Mouse (Mus musculus): ENCODE measurements around the gene Zdhhc21. TPM values are rescaled to one million over a fixed set of nuclear protein-coding genes. Genes with fewer than 3 reads are reported as not detected.

Zdhhc21 gene
- polyA plus RNA-seq, 1 experiment from 2014 or later: 3.1 TPM

GRCm38 (mm10) chr4:82884636-82885534 is 25.1 kb upstream of the Zdhhc21 start, which contains the start of gene Cer1:
Gene Cer1 (minus strand): TSS chr4:82885148.
- no peaks in the 10 kb centered on the region for H3K9me3 ChIP-seq (replicated peaks; ENCODE audit: control insufficient read depth, low read length)
- H3K9ac ChIP-seq (ENCODE audit: low read depth, low read length): no peak within 1 kb of the TSS
- WGBS (ENCODE audit: insufficient replicate concordance): 60% methylated on average over 18 of the region's 19 CpGs
- no peaks in the 10 kb centered on the region for H3K4me1 ChIP-seq (ENCODE audit: control insufficient read depth, low read depth, low read length)
- no peak within 1 kb of the TSS for H3K27ac ChIP-seq (ENCODE audit: low read length)
- H3K4me3 ChIP-seq (ENCODE audit: low read depth, low read length): no peak within 1 kb of the TSS
- H3K27me3 ChIP-seq (ENCODE audit: control insufficient read depth, insufficient read depth, low read depth, low read length): no peaks in the 10 kb centered on the region
- H3K36me3 ChIP-seq (ENCODE audit: control insufficient read depth, insufficient read depth): no peaks in the 10 kb centered on the region
- no peak within 1 kb of the TSS for H3K4me2 ChIP-seq (ENCODE audit: low read depth, low read length)
- no peak for ATAC-seq (ENCODE audit: low read depth)

GRCm38 (mm10) chr4:82882500-82882899 is 22.7 kb upstream of the Zdhhc21 start:
- ATAC-seq (ENCODE audit: low read depth): no peak
- H3K27ac ChIP-seq (ENCODE audit: low read length): no peak overlapping the region
- no peak overlapping the region for H3K4me2 ChIP-seq (ENCODE audit: low read depth, low read length)
- WGBS (ENCODE audit: insufficient replicate concordance): 65% methylated on average over 9 of the region's 9 CpGs
- H3K9ac ChIP-seq (ENCODE audit: low read depth, low read length): no peak overlapping the region
- no peaks in the 10 kb centered on the region for H3K9me3 ChIP-seq (replicated peaks; ENCODE audit: control insufficient read depth, low read length)
- H3K4me3 ChIP-seq (ENCODE audit: low read depth, low read length): no peak overlapping the region
- H3K36me3 ChIP-seq (ENCODE audit: control insufficient read depth, insufficient read depth): no peaks in the 10 kb centered on the region
- no peaks in the 10 kb centered on the region for H3K4me1 ChIP-seq (ENCODE audit: control insufficient read depth, low read depth, low read length)
- no peaks in the 10 kb centered on the region for H3K27me3 ChIP-seq (ENCODE audit: control insufficient read depth, insufficient read depth, low read depth, low read length)

GRCm38 (mm10) chr4:82881366-82881765 is 21.6 kb upstream of the Zdhhc21 start:
- no peak overlapping the region for H3K9ac ChIP-seq (ENCODE audit: low read depth, low read length)
- H3K36me3 ChIP-seq (ENCODE audit: control insufficient read depth, insufficient read depth): no peaks in the 10 kb centered on the region
- no peak overlapping the region for H3K4me2 ChIP-seq (ENCODE audit: low read depth, low read length)
- no peak for ATAC-seq (ENCODE audit: low read depth)
- H3K27ac ChIP-seq (ENCODE audit: low read length): no peak overlapping the region
- H3K27me3 ChIP-seq (ENCODE audit: control insufficient read depth, insufficient read depth, low read depth, low read length): no peaks in the 10 kb centered on the region
- no peaks in the 10 kb centered on the region for H3K9me3 ChIP-seq (replicated peaks; ENCODE audit: control insufficient read depth, low read length)
- no peak overlapping the region for H3K4me3 ChIP-seq (ENCODE audit: low read depth, low read length)
- WGBS (ENCODE audit: insufficient replicate concordance): 52% methylated on average over 3 of the region's 3 CpGs
- H3K4me1 ChIP-seq (ENCODE audit: control insufficient read depth, low read depth, low read length): no peaks in the 10 kb centered on the region

GRCm38 (mm10) chr4:82880243-82880642 is 20.5 kb upstream of the Zdhhc21 start:
- Histone ChIP-seq H3K36me3 (ENCODE audit: control insufficient read depth, insufficient read depth) (no peaks in the 10 kb centered on the region), H3K4me2 (ENCODE audit: low read depth, low read length) (no peak overlapping the region), H3K9me3 (replicated peaks; ENCODE audit: control insufficient read depth, low read length) (no peaks in the 10 kb centered on the region), H3K4me1 (ENCODE audit: control insufficient read depth, low read depth, low read length) (no peaks in the 10 kb centered on the region), H3K27ac (ENCODE audit: low read length) (no peak overlapping the region), H3K27me3 (ENCODE audit: control insufficient read depth, insufficient read depth, low read depth, low read length) (no peaks in the 10 kb centered on the region), H3K4me3 (ENCODE audit: low read depth, low read length) (no peak overlapping the region), H3K9ac (ENCODE audit: low read depth, low read length) (no peak overlapping the region)
- 53% methylated on average over 2 of the region's 2 CpGs for WGBS (ENCODE audit: insufficient replicate concordance)
- ATAC-seq (ENCODE audit: low read depth): no peak

- Histone ChIP-seq H3K4me2 (ENCODE audit: low read depth, low read length) (no peak overlapping the region), H3K36me3 (ENCODE audit: control insufficient read depth, insufficient read depth) (no peaks in the 10 kb centered on the region), H3K27ac (ENCODE audit: low read length) (no peak overlapping the region), H3K9me3 (replicated peaks; ENCODE audit: control insufficient read depth, low read length) (no peaks in the 10 kb centered on the region), H3K27me3 (ENCODE audit: control insufficient read depth, insufficient read depth, low read depth, low read length) (no peaks in the 10 kb centered on the region), H3K9ac (ENCODE audit: low read depth, low read length) (no peak overlapping the region), H3K4me3 (ENCODE audit: low read depth, low read length) (no peak overlapping the region), H3K4me1 (ENCODE audit: control insufficient read depth, low read depth, low read length) (no peaks in the 10 kb centered on the region; the same call in 1 of the 2 replicates)
- ATAC-seq (ENCODE audit: low read depth): no peak
- WGBS (ENCODE audit: insufficient replicate concordance): 55% methylated on average over 6 of the region's 6 CpGs
Measured at GRCm38 (mm10) chr4:82879152-82879551, 19.4 kb upstream of the Zdhhc21 start.

GRCm38 (mm10) chr4:82876656-82877055 is 16.9 kb upstream of the Zdhhc21 start:
- H3K27ac ChIP-seq (ENCODE audit: low read length): no peak overlapping the region
- WGBS (ENCODE audit: insufficient replicate concordance): 44% methylated on average over 2 of the region's 2 CpGs
- H3K4me2 ChIP-seq (ENCODE audit: low read depth, low read length): no peak overlapping the region
- no peak overlapping the region for H3K4me3 ChIP-seq (ENCODE audit: low read depth, low read length)
- no peak for ATAC-seq (ENCODE audit: low read depth)
- no peaks in the 10 kb centered on the region for H3K36me3 ChIP-seq (ENCODE audit: control insufficient read depth, insufficient read depth)
- H3K9me3 ChIP-seq (replicated peaks; ENCODE audit: control insufficient read depth, low read length): no peaks in the 10 kb centered on the region
- no peak overlapping the region for H3K9ac ChIP-seq (ENCODE audit: low read depth, low read length)
- H3K27me3 ChIP-seq (ENCODE audit: control insufficient read depth, insufficient read depth, low read depth, low read length): no peaks in the 10 kb centered on the region
- no peaks in the 10 kb centered on the region; the same call in 1 of the 2 replicates for H3K4me1 ChIP-seq (ENCODE audit: control insufficient read depth, low read depth, low read length)

- no peak overlapping the region for H3K4me3 ChIP-seq (ENCODE audit: low read depth, low read length)
- no peak overlapping the region for H3K4me2 ChIP-seq (ENCODE audit: low read depth, low read length)
- no peaks in the 10 kb centered on the region for H3K27me3 ChIP-seq (ENCODE audit: control insufficient read depth, insufficient read depth, low read depth, low read length)
- H3K9me3 ChIP-seq (replicated peaks; ENCODE audit: control insufficient read depth, low read length): no peaks in the 10 kb centered on the region
- H3K27ac ChIP-seq (ENCODE audit: low read length): no peak overlapping the region
- WGBS (ENCODE audit: insufficient replicate concordance): 60% methylated on average over 4 of the region's 4 CpGs
- H3K9ac ChIP-seq (ENCODE audit: low read depth, low read length): no peak overlapping the region
- ATAC-seq (ENCODE audit: low read depth): no peak
- no peaks in the 10 kb centered on the region; the same call in 1 of the 2 replicates for H3K4me1 ChIP-seq (ENCODE audit: control insufficient read depth, low read depth, low read length)
- H3K36me3 ChIP-seq (ENCODE audit: control insufficient read depth, insufficient read depth): no peaks in the 10 kb centered on the region
Measured at GRCm38 (mm10) chr4:82875532-82875931, 15.8 kb upstream of the Zdhhc21 start.

- no peak overlapping the region for H3K9ac ChIP-seq (ENCODE audit: low read depth, low read length)
- H3K27ac ChIP-seq (ENCODE audit: low read length): no peak overlapping the region
- H3K4me3 ChIP-seq (ENCODE audit: low read depth, low read length): no peak overlapping the region
- H3K4me2 ChIP-seq (ENCODE audit: low read depth, low read length): no peak overlapping the region
- no peak for ATAC-seq (ENCODE audit: low read depth)
- H3K36me3 ChIP-seq (ENCODE audit: control insufficient read depth, insufficient read depth): no peaks in the 10 kb centered on the region
- no peaks in the 10 kb centered on the region for H3K9me3 ChIP-seq (replicated peaks; ENCODE audit: control insufficient read depth, low read length)
- WGBS (ENCODE audit: insufficient replicate concordance): 37% methylated on average over 4 of the region's 4 CpGs
- no peaks in the 10 kb centered on the region for H3K27me3 ChIP-seq (ENCODE audit: control insufficient read depth, insufficient read depth, low read depth, low read length)
- H3K4me1 ChIP-seq (ENCODE audit: control insufficient read depth, low read depth, low read length): no peaks in the 10 kb centered on the region; the same call in 1 of the 2 replicates
Measured at GRCm38 (mm10) chr4:82874791-82875190, 15.0 kb upstream of the Zdhhc21 start.

- no peaks in the 10 kb centered on the region for H3K27me3 ChIP-seq (ENCODE audit: control insufficient read depth, insufficient read depth, low read depth, low read length)
- no peak for ATAC-seq (ENCODE audit: low read depth)
- H3K4me3 ChIP-seq (ENCODE audit: low read depth, low read length): no peak overlapping the region
- no peaks in the 10 kb centered on the region for H3K36me3 ChIP-seq (ENCODE audit: control insufficient read depth, insufficient read depth)
- H3K27ac ChIP-seq (ENCODE audit: low read length): no peak overlapping the region
- WGBS (ENCODE audit: insufficient replicate concordance): 59% methylated on average over 4 of the region's 4 CpGs
- H3K4me2 ChIP-seq (ENCODE audit: low read depth, low read length): no peak overlapping the region
- no peak overlapping the region for H3K9ac ChIP-seq (ENCODE audit: low read depth, low read length)
- no peaks in the 10 kb centered on the region; the same call in 1 of the 2 replicates for H3K4me1 ChIP-seq (ENCODE audit: control insufficient read depth, low read depth, low read length)
- no peaks in the 10 kb centered on the region for H3K9me3 ChIP-seq (replicated peaks; ENCODE audit: control insufficient read depth, low read length)
Measured at GRCm38 (mm10) chr4:82872548-82872947, 12.8 kb upstream of the Zdhhc21 start.

Data from liver, embryonic 16.5 days (tissue).